In genomic region chr14:12139643-12140481, GRCm38 (mm10) we compare ENCODE assay signal across 8 mouse cellular contexts.
DNase-seq lines count a peak whose midpoint lies in the region; ATAC-seq and TF ChIP-seq lines count a peak whose summit lies in the region.

No protein-coding gene starts in this region.

- WGBS in forebrain, postnatal 0 days = 42% methylated on average over 18 of the region's 18 CpGs
- 45% methylated on average over 18 of the region's 18 CpGs for WGBS in intestine, embryonic 14.5 days
- WGBS in midbrain, embryonic 14.5 days = 46% methylated on average over 18 of the region's 18 CpGs

- no peak overlapping the region for H3K4me3 ChIP-seq in forebrain, postnatal 0 days (ENCODE audit: low read depth, low read length)
- H3K4me3 ChIP-seq in intestine, embryonic 14.5 days (ENCODE audit: low read depth, low read length) = no peak overlapping the region
- H3K4me3 ChIP-seq in midbrain, embryonic 14.5 days (replicated peaks; ENCODE audit: low read depth, low read length) = no peak overlapping the region

- peak overlapping the region; percentile 16; the same call in 1 of the 2 replicates for H3K4me2 ChIP-seq in forebrain, postnatal 0 days (ENCODE audit: low read depth)
- no peak overlapping the region for H3K4me2 ChIP-seq in intestine, embryonic 14.5 days (ENCODE audit: low read length)
- H3K4me2 ChIP-seq in midbrain, embryonic 14.5 days (ENCODE audit: low read length) = peak overlapping the region; percentile 23

- peak; percentile 83 for TF ChIP-seq CTCF in forebrain, postnatal 0 days (IDR thresholded peaks at IDR 0.05; ENCODE audit: low read depth)

- H3K36me3 ChIP-seq in forebrain, postnatal 0 days (ENCODE audit: insufficient read depth) = no peaks in the 10 kb centered on the region
- H3K36me3 ChIP-seq in intestine, embryonic 14.5 days (ENCODE audit: control insufficient read depth, insufficient read depth, low read length) = peaks cover 9% of the 10 kb centered on the region; the same call in 1 of the 2 replicates
- no peaks in the 10 kb centered on the region for H3K36me3 ChIP-seq in midbrain, embryonic 14.5 days (ENCODE audit: control insufficient read depth, insufficient read depth, low read length)

- no peaks in the 10 kb centered on the region for H3K9me3 ChIP-seq in forebrain, postnatal 0 days (ENCODE audit: low read length)
- H3K9me3 ChIP-seq in intestine, embryonic 14.5 days (ENCODE audit: control insufficient read depth, low read length) = no peaks in the 10 kb centered on the region
- no peaks in the 10 kb centered on the region for H3K9me3 ChIP-seq in midbrain, embryonic 14.5 days (ENCODE audit: control insufficient read depth, low read length)

- peak; percentile 35 for DNase-seq in adrenal gland, adult 2 months
- DNase-seq in adrenal gland, postnatal 25 days = no peak
- peak; percentile 26 for DNase-seq in cerebellum, adult 11-12 months
- DNase-seq in forebrain, postnatal 0 days = peak; percentile 89
- DNase-seq in intestine, embryonic 14.5 days (ENCODE audit: low spot score) = peak; percentile 62
- peak; percentile 44 to 82 for DNase-seq in left cerebral cortex, adult 9 months (ENCODE audit: low spot score in 2 of 2)
- peak; percentile 95 for DNase-seq in midbrain, embryonic 14.5 days
- peak; percentile 40 for DNase-seq in yolk sac, embryonic 10.5 days (ENCODE audit: low spot score)

- H3K27me3 ChIP-seq in forebrain, postnatal 0 days (ENCODE audit: insufficient read depth, low read length) = no peaks in the 10 kb centered on the region
- no peaks in the 10 kb centered on the region for H3K27me3 ChIP-seq in intestine, embryonic 14.5 days (replicated peaks; ENCODE audit: control insufficient read depth, insufficient read depth, low read length)
- no peaks in the 10 kb centered on the region for H3K27me3 ChIP-seq in midbrain, embryonic 14.5 days (ENCODE audit: control insufficient read depth, insufficient read depth, low read length)

- no peak overlapping the region for H3K9ac ChIP-seq in forebrain, postnatal 0 days
- H3K9ac ChIP-seq in intestine, embryonic 14.5 days (ENCODE audit: low read length) = no peak overlapping the region
- H3K9ac ChIP-seq in midbrain, embryonic 14.5 days (replicated peaks; ENCODE audit: low read length) = no peak overlapping the region

- ATAC-seq in forebrain, postnatal 0 days = peak; percentile 77
- peak; percentile 51; the same call in 1 of the 2 replicates for ATAC-seq in intestine, embryonic 14.5 days (replicated peaks; ENCODE audit: low FRiP score, low TSS enrichment, low read depth)
- ATAC-seq in midbrain, embryonic 14.5 days (ENCODE audit: low FRiP score, low TSS enrichment) = peak; percentile 60

- peaks cover 3% of the 10 kb centered on the region; the same call in 1 of the 2 replicates for H3K4me1 ChIP-seq in forebrain, postnatal 0 days (ENCODE audit: insufficient read depth)
- H3K4me1 ChIP-seq in intestine, embryonic 14.5 days (replicated peaks; ENCODE audit: control insufficient read depth, insufficient read depth, low read length) = no peaks in the 10 kb centered on the region
- peaks cover 10% of the 10 kb centered on the region for H3K4me1 ChIP-seq in midbrain, embryonic 14.5 days (ENCODE audit: control insufficient read depth, insufficient read depth, low read length)

- H3K27ac ChIP-seq in forebrain, postnatal 0 days (ENCODE audit: low read depth, low read length) = no peak overlapping the region
- no peak overlapping the region for H3K27ac ChIP-seq in intestine, embryonic 14.5 days (ENCODE audit: low read depth)
- H3K27ac ChIP-seq in midbrain, embryonic 14.5 days (replicated peaks; ENCODE audit: low read depth, low read length) = no peak overlapping the region
